Mouse (Mus musculus) embryonic facial prominence, embryonic 13.5 days (tissue): ENCODE data around the gene Col28a1. TPM values are rescaled to one million over a fixed set of nuclear protein-coding genes. Genes with fewer than 3 reads are reported as not detected.

ENCODE experiments used
- ATAC-seq: fragments of 200-750 bp; cut with Nextera tagmentation; 2 replicates; pipeline ENCODE4 v1.8.0; 2017; ENCODE audit warnings: low read depth; ENCODE audit not compliant: insufficient number of reproducible peaks, insufficient read depth, low FRiP score, low TSS enrichment
- H3K27ac ChIP-seq: fragments of 300-500 bp; sonication (generic); 2 replicates; pipeline ENCODE4 v1.5.1; 2015; ENCODE audit warnings: moderate library complexity, mild to moderate bottlenecking, inconsistent platforms
- H3K27me3 ChIP-seq: fragments of 300-500 bp; sonication (generic); 2 replicates; pipeline ENCODE4 v1.6.1; 2015; ENCODE audit warnings: mild to moderate bottlenecking, inconsistent platforms
- H3K36me3 ChIP-seq: fragments of 300-500 bp; sonication (generic); 2 replicates; pipeline ENCODE4 v1.6.1; 2015; ENCODE audit warnings: mild to moderate bottlenecking, inconsistent platforms
- H3K4me1 ChIP-seq: fragments of 300-500 bp; sonication (generic); 2 replicates; pipeline ENCODE4 v1.6.1; 2015; ENCODE audit warnings: inconsistent platforms
- H3K4me2 ChIP-seq: fragments of 300-500 bp; sonication (generic); 2 replicates; pipeline ENCODE4 v1.6.1; 2015; ENCODE audit warnings: moderate library complexity, mild to moderate bottlenecking, inconsistent platforms
- H3K4me3 ChIP-seq: fragments of 300-500 bp; sonication (generic); 2 replicates; pipeline ENCODE4 v1.5.1; 2015; ENCODE audit warnings: mild to moderate bottlenecking, inconsistent platforms
- H3K9ac ChIP-seq: fragments of 300-500 bp; sonication (generic); 2 replicates; pipeline ENCODE4 v1.6.1; 2015; ENCODE audit warnings: mild to moderate bottlenecking, inconsistent platforms
- H3K9me3 ChIP-seq: fragments of 300-500 bp; sonication (generic); 2 replicates; pipeline ENCODE4 v1.6.1; 2016; ENCODE audit warnings: inconsistent platforms
- WGBS: fragments of 180-500 bp; shearing (Covaris S2); methylation state at CpG from one replicate; pipeline ENCODE4 v1.1.7; 2015; ENCODE audit warnings: mixed read lengths; 5-methylcytosine and 5-hydroxymethylcytosine counted together
- polyA plus RNA-seq: library from polyadenylated mRNA; unstranded; fragments of >200 nt; fragmentation: Nextera tagmentation; extraction: Ambion mirVana; gene quantifications from 2 replicates; pipeline ENCODE4 v1.2.1, GENCODE M21; 2015

Gene Col28a1
- polyA plus RNA-seq, 1 experiment from 2014 or later = 0.28 TPM

GRCm38 (mm10) chr6:8068394-8068793 is 124.0 kb downstream of the Col28a1 start:
- Histone ChIP-seq H3K27ac (peak overlapping the region; percentile 41), H3K4me1 (0 out of 2 replicates have a peak, but pooled peaks cover 2% of the 10 kb centered on the region), H3K27me3 (no peaks in the 10 kb centered on the region), H3K36me3 (no peaks in the 10 kb centered on the region), H3K9ac (no peak overlapping the region), H3K4me2 (no peak overlapping the region), H3K9me3 (0 out of 2 replicates have a peak, but pooled peaks cover 5% of the 10 kb centered on the region), H3K4me3 (no peak overlapping the region)
- ATAC-seq = no peak
- WGBS = 49% methylated on average over 2 of the region's 2 CpGs

- H3K36me3 ChIP-seq = no peaks in the 10 kb centered on the region
- no peak for ATAC-seq
Measured at GRCm38 (mm10) chr6:8067124-8067523, 125.3 kb downstream of the Col28a1 start.

GRCm38 (mm10) chr6:8066208-8066607 is 126.2 kb downstream of the Col28a1 start:
- no peak overlapping the region for H3K9ac ChIP-seq
- WGBS = 48% methylated on average over 3 of the region's 3 CpGs
- H3K4me1 ChIP-seq = 0 out of 2 replicates have a peak, but pooled peaks cover 2% of the 10 kb centered on the region
- no peaks in the 10 kb centered on the region for H3K36me3 ChIP-seq
- H3K27me3 ChIP-seq = no peaks in the 10 kb centered on the region
- no peak for ATAC-seq
- no peaks in the 10 kb centered on the region for H3K9me3 ChIP-seq
- H3K4me2 ChIP-seq = no peak overlapping the region
- no peak overlapping the region for H3K27ac ChIP-seq
- no peak overlapping the region for H3K4me3 ChIP-seq

More at GRCm38 (mm10) chr6:8067124-8067523, 125.3 kb downstream of the Col28a1 start:
- Histone ChIP-seq H3K9me3 (no peaks in the 10 kb centered on the region), H3K27me3 (no peaks in the 10 kb centered on the region), H3K9ac (no peak overlapping the region), H3K27ac (no peak overlapping the region), H3K4me1 (0 out of 2 replicates have a peak, but pooled peaks cover 2% of the 10 kb centered on the region), H3K4me2 (no peak overlapping the region), H3K4me3 (no peak overlapping the region)
- WGBS = 85% methylated on average over 3 of the region's 3 CpGs

GRCm38 (mm10) chr6:8059199-8059598 is 133.2 kb downstream of the Col28a1 start:
- H3K27ac ChIP-seq = no peak overlapping the region
- no peak overlapping the region for H3K4me2 ChIP-seq
- no peak for ATAC-seq
- WGBS = 82% methylated on average over 7 of the region's 7 CpGs
- H3K4me1 ChIP-seq = no peaks in the 10 kb centered on the region
- H3K36me3 ChIP-seq = no peaks in the 10 kb centered on the region
- no peaks in the 10 kb centered on the region for H3K27me3 ChIP-seq
- no peak overlapping the region for H3K9ac ChIP-seq
- no peaks in the 10 kb centered on the region for H3K9me3 ChIP-seq
- H3K4me3 ChIP-seq = no peak overlapping the region

- Histone ChIP-seq H3K4me2 (no peak overlapping the region), H3K9ac (no peak overlapping the region), H3K27me3 (no peaks in the 10 kb centered on the region), H3K27ac (no peak overlapping the region), H3K4me3 (no peak overlapping the region), H3K4me1 (no peaks in the 10 kb centered on the region), H3K36me3 (no peaks in the 10 kb centered on the region), H3K9me3 (no peaks in the 10 kb centered on the region)
- ATAC-seq = no peak
- 69% methylated on average over 2 of the region's 2 CpGs for WGBS
Measured at GRCm38 (mm10) chr6:8048216-8048615, 144.2 kb downstream of the Col28a1 start.

GRCm38 (mm10) chr6:8046446-8046845 is 146.0 kb downstream of the Col28a1 start:
- Histone ChIP-seq H3K27me3 (no peaks in the 10 kb centered on the region), H3K4me1 (no peaks in the 10 kb centered on the region), H3K9me3 (no peaks in the 10 kb centered on the region), H3K36me3 (no peaks in the 10 kb centered on the region), H3K4me2 (no peak overlapping the region), H3K27ac (no peak overlapping the region), H3K9ac (no peak overlapping the region), H3K4me3 (no peak overlapping the region)
- 58% methylated on average over 4 of the region's 4 CpGs for WGBS
- ATAC-seq = no peak

GRCm38 (mm10) chr6:8045825-8046224 is 146.6 kb downstream of the Col28a1 start:
- H3K4me1 ChIP-seq = no peaks in the 10 kb centered on the region
- WGBS = 89% methylated on average over 1 of the region's 1 CpGs
- no peaks in the 10 kb centered on the region for H3K36me3 ChIP-seq
- H3K4me3 ChIP-seq = no peak overlapping the region
- H3K27me3 ChIP-seq = no peaks in the 10 kb centered on the region
- no peak overlapping the region for H3K4me2 ChIP-seq
- no peak overlapping the region for H3K9ac ChIP-seq
- no peaks in the 10 kb centered on the region for H3K9me3 ChIP-seq
- no peak for ATAC-seq
- no peak overlapping the region for H3K27ac ChIP-seq

GRCm38 (mm10) chr6:8028711-8029110 is 163.7 kb downstream of the Col28a1 start:
- no peaks in the 10 kb centered on the region for H3K9me3 ChIP-seq
- no peak for ATAC-seq
- H3K4me1 ChIP-seq = peaks cover 4% of the 10 kb centered on the region; the same call in 1 of the 2 replicates
- no peak overlapping the region for H3K4me2 ChIP-seq
- H3K9ac ChIP-seq = no peak overlapping the region
- H3K27me3 ChIP-seq = no peaks in the 10 kb centered on the region
- no peaks in the 10 kb centered on the region for H3K36me3 ChIP-seq
- no peak overlapping the region for H3K4me3 ChIP-seq
- H3K27ac ChIP-seq = no peak overlapping the region
- 80% methylated on average over 4 of the region's 4 CpGs for WGBS

GRCm38 (mm10) chr6:8025332-8026129 is 166.9 kb downstream of the Col28a1 start:
- 83% methylated on average over 7 of the region's 7 CpGs for WGBS
- H3K9me3 ChIP-seq = no peaks in the 10 kb centered on the region
- no peaks in the 10 kb centered on the region for H3K4me1 ChIP-seq
- no peak overlapping the region for H3K9ac ChIP-seq
- H3K4me3 ChIP-seq = no peak overlapping the region
- no peak overlapping the region for H3K4me2 ChIP-seq
- no peaks in the 10 kb centered on the region for H3K27me3 ChIP-seq
- no peak for ATAC-seq
- no peak overlapping the region for H3K27ac ChIP-seq
- H3K36me3 ChIP-seq = no peaks in the 10 kb centered on the region

- no peak for ATAC-seq
- Histone ChIP-seq H3K27ac (no peak overlapping the region), H3K36me3 (no peaks in the 10 kb centered on the region), H3K4me2 (no peak overlapping the region), H3K4me3 (no peak overlapping the region), H3K4me1 (no peaks in the 10 kb centered on the region), H3K9me3 (no peaks in the 10 kb centered on the region), H3K27me3 (no peaks in the 10 kb centered on the region), H3K9ac (no peak overlapping the region)
- WGBS = 81% methylated on average over 3 of the region's 3 CpGs
Measured at GRCm38 (mm10) chr6:8023527-8023926, 168.9 kb downstream of the Col28a1 start.

- Histone ChIP-seq H3K27ac (no peak overlapping the region), H3K27me3 (no peaks in the 10 kb centered on the region), H3K9ac (no peak overlapping the region), H3K9me3 (no peaks in the 10 kb centered on the region), H3K4me1 (no peaks in the 10 kb centered on the region), H3K4me3 (no peak overlapping the region), H3K36me3 (no peaks in the 10 kb centered on the region), H3K4me2 (no peak overlapping the region)
- no peak for ATAC-seq
- WGBS = 78% methylated on average over 4 of the region's 4 CpGs
Measured at GRCm38 (mm10) chr6:7994736-7995135, 197.7 kb downstream of the Col28a1 start.

GRCm38 (mm10) chr6:7983646-7983979 is 208.8 kb downstream of the Col28a1 start:
- H3K27me3 ChIP-seq = no peaks in the 10 kb centered on the region
- H3K9me3 ChIP-seq = no peaks in the 10 kb centered on the region
- no peak for ATAC-seq
- H3K36me3 ChIP-seq = no peaks in the 10 kb centered on the region
- 34% methylated on average over 7 of the region's 7 CpGs for WGBS
- H3K4me2 ChIP-seq = peak overlapping the region; percentile 45
- no peak overlapping the region for H3K9ac ChIP-seq
- H3K4me3 ChIP-seq = peak overlapping the region; percentile 26
- H3K27ac ChIP-seq = no peak overlapping the region
- H3K4me1 ChIP-seq = no peaks in the 10 kb centered on the region
